Mouse (Mus musculus): ENCODE data around the gene Hmgcll1. TPM values are rescaled to one million over a fixed set of nuclear protein-coding genes. Genes with fewer than 3 reads are reported as not detected.

The Hmgcll1 gene
- polyA plus RNA-seq, 1 experiment from 2014 or later = 2.9 TPM

- no peak overlapping the region for H3K9ac ChIP-seq (ENCODE audit: low read depth, low read length)
- DNase-seq (ENCODE audit: low spot score) (peak; percentile 53), ATAC-seq (ENCODE audit: low read depth) (peak; percentile 41)
- no peaks in the 10 kb centered on the region for H3K36me3 ChIP-seq (ENCODE audit: control insufficient read depth, insufficient read depth, low read length)
- no peaks in the 10 kb centered on the region for H3K27me3 ChIP-seq (replicated peaks; ENCODE audit: control insufficient read depth, insufficient read depth, low read length)
- peaks cover 17% of the 10 kb centered on the region for H3K4me1 ChIP-seq (ENCODE audit: control insufficient read depth, insufficient read depth, low read length)
- no peak overlapping the region for H3K4me2 ChIP-seq (ENCODE audit: low read depth, low read length)
- 42% methylated on average over 9 of the region's 9 CpGs for WGBS
- no peaks in the 10 kb centered on the region for H3K9me3 ChIP-seq (ENCODE audit: control insufficient read depth, low read length)
- no peak overlapping the region for H3K4me3 ChIP-seq (ENCODE audit: low read depth, low read length)
- H3K27ac ChIP-seq (replicated peaks; ENCODE audit: low read depth, low read length) = no peak overlapping the region
Measured at GRCm38 (mm10) chr9:76038327-76039103, 23.9 kb downstream of the Hmgcll1 start.

GRCm38 (mm10) chr9:76039711-76040110, 25.1 kb downstream of the Hmgcll1 start:
- ATAC-seq (ENCODE audit: low read depth) = no peak
- H3K9me3 ChIP-seq (ENCODE audit: control insufficient read depth, low read length) = no peaks in the 10 kb centered on the region
- no peak overlapping the region for H3K9ac ChIP-seq (ENCODE audit: low read depth, low read length)
- H3K4me2 ChIP-seq (ENCODE audit: low read depth, low read length) = no peak overlapping the region
- H3K36me3 ChIP-seq (ENCODE audit: control insufficient read depth, insufficient read depth, low read length) = no peaks in the 10 kb centered on the region
- H3K4me3 ChIP-seq (ENCODE audit: low read depth, low read length) = no peak overlapping the region
- no peaks in the 10 kb centered on the region for H3K27me3 ChIP-seq (replicated peaks; ENCODE audit: control insufficient read depth, insufficient read depth, low read length)
- DNase-seq (ENCODE audit: low spot score) = no peak
- no peak overlapping the region for H3K27ac ChIP-seq (replicated peaks; ENCODE audit: low read depth, low read length)
- 67% methylated on average over 5 of the region's 5 CpGs for WGBS
- peaks cover 17% of the 10 kb centered on the region for H3K4me1 ChIP-seq (ENCODE audit: control insufficient read depth, insufficient read depth, low read length)

- 51% methylated on average over 5 of the region's 5 CpGs for WGBS
- Histone ChIP-seq H3K9ac (ENCODE audit: low read depth, low read length) (no peak overlapping the region), H3K27ac (replicated peaks; ENCODE audit: low read depth, low read length) (no peak overlapping the region), H3K36me3 (ENCODE audit: control insufficient read depth, insufficient read depth, low read length) (no peaks in the 10 kb centered on the region), H3K4me3 (ENCODE audit: low read depth, low read length) (no peak overlapping the region), H3K9me3 (ENCODE audit: control insufficient read depth, low read length) (no peaks in the 10 kb centered on the region), H3K27me3 (replicated peaks; ENCODE audit: control insufficient read depth, insufficient read depth, low read length) (no peaks in the 10 kb centered on the region), H3K4me1 (ENCODE audit: control insufficient read depth, insufficient read depth, low read length) (0 out of 2 replicates have a peak, but pooled peaks cover 6% of the 10 kb centered on the region), H3K4me2 (ENCODE audit: low read depth, low read length) (no peak overlapping the region)
- DNase-seq (ENCODE audit: low spot score) = peak; percentile 38
- ATAC-seq (ENCODE audit: low read depth) = 0 out of 2 replicates have a peak, but pooled peaks have one; percentile 30
Measured at GRCm38 (mm10) chr9:76043341-76043740, 28.7 kb downstream of the Hmgcll1 start.

- H3K27ac ChIP-seq (replicated peaks; ENCODE audit: low read depth, low read length) = no peak overlapping the region
- ATAC-seq (ENCODE audit: low read depth) = no peak
- no peak overlapping the region for H3K9ac ChIP-seq (ENCODE audit: low read depth, low read length)
- no peak overlapping the region for H3K4me3 ChIP-seq (ENCODE audit: low read depth, low read length)
- H3K4me2 ChIP-seq (ENCODE audit: low read depth, low read length) = no peak overlapping the region
- 0 out of 2 replicates have a peak, but pooled peaks cover 4% of the 10 kb centered on the region for H3K4me1 ChIP-seq (ENCODE audit: control insufficient read depth, insufficient read depth, low read length)
- no peaks in the 10 kb centered on the region for H3K27me3 ChIP-seq (replicated peaks; ENCODE audit: control insufficient read depth, insufficient read depth, low read length)
- no peak for DNase-seq (ENCODE audit: low spot score)
- no peaks in the 10 kb centered on the region for H3K36me3 ChIP-seq (ENCODE audit: control insufficient read depth, insufficient read depth, low read length)
- H3K9me3 ChIP-seq (ENCODE audit: control insufficient read depth, low read length) = no peaks in the 10 kb centered on the region
- 57% methylated on average over 3 of the region's 3 CpGs for WGBS
Measured at GRCm38 (mm10) chr9:76060935-76061334, 46.3 kb downstream of the Hmgcll1 start.

- H3K36me3 ChIP-seq (ENCODE audit: control insufficient read depth, insufficient read depth, low read length) = no peaks in the 10 kb centered on the region
- H3K4me2 ChIP-seq (ENCODE audit: low read depth, low read length) = no peak overlapping the region
- 0 out of 2 replicates have a peak overlapping the region, but pooled peaks have one; percentile 10 for H3K27ac ChIP-seq (replicated peaks; ENCODE audit: low read depth, low read length)
- H3K4me3 ChIP-seq (ENCODE audit: low read depth, low read length) = no peak overlapping the region
- ATAC-seq (ENCODE audit: low read depth) (no peak), DNase-seq (ENCODE audit: low spot score) (no peak)
- H3K4me1 ChIP-seq (ENCODE audit: control insufficient read depth, insufficient read depth, low read length) = 0 out of 2 replicates have a peak, but pooled peaks cover 4% of the 10 kb centered on the region
- no peaks in the 10 kb centered on the region for H3K27me3 ChIP-seq (replicated peaks; ENCODE audit: control insufficient read depth, insufficient read depth, low read length)
- no peak overlapping the region for H3K9ac ChIP-seq (ENCODE audit: low read depth, low read length)
- WGBS = 70% methylated on average over 4 of the region's 4 CpGs
- H3K9me3 ChIP-seq (ENCODE audit: control insufficient read depth, low read length) = no peaks in the 10 kb centered on the region
Measured at GRCm38 (mm10) chr9:76061492-76061891, 46.8 kb downstream of the Hmgcll1 start.

GRCm38 (mm10) chr9:76064164-76064563, 49.5 kb downstream of the Hmgcll1 start:
- Histone ChIP-seq H3K4me2 (ENCODE audit: low read depth, low read length) (no peak overlapping the region), H3K27me3 (replicated peaks; ENCODE audit: control insufficient read depth, insufficient read depth, low read length) (no peaks in the 10 kb centered on the region), H3K9ac (ENCODE audit: low read depth, low read length) (no peak overlapping the region), H3K36me3 (ENCODE audit: control insufficient read depth, insufficient read depth, low read length) (no peaks in the 10 kb centered on the region), H3K4me3 (ENCODE audit: low read depth, low read length) (no peak overlapping the region), H3K9me3 (ENCODE audit: control insufficient read depth, low read length) (no peaks in the 10 kb centered on the region), H3K4me1 (ENCODE audit: control insufficient read depth, insufficient read depth, low read length) (0 out of 2 replicates have a peak, but pooled peaks cover 4% of the 10 kb centered on the region), H3K27ac (replicated peaks; ENCODE audit: low read depth, low read length) (no peak overlapping the region)
- 59% methylated on average over 2 of the region's 2 CpGs for WGBS
- DNase-seq (ENCODE audit: low spot score) = no peak
- ATAC-seq (ENCODE audit: low read depth) = no peak

- Histone ChIP-seq H3K9me3 (ENCODE audit: control insufficient read depth, low read length) (no peaks in the 10 kb centered on the region), H3K27ac (replicated peaks; ENCODE audit: low read depth, low read length) (no peak overlapping the region), H3K4me2 (ENCODE audit: low read depth, low read length) (no peak overlapping the region), H3K36me3 (ENCODE audit: control insufficient read depth, insufficient read depth, low read length) (no peaks in the 10 kb centered on the region), H3K4me3 (ENCODE audit: low read depth, low read length) (no peak overlapping the region), H3K27me3 (replicated peaks; ENCODE audit: control insufficient read depth, insufficient read depth, low read length) (no peaks in the 10 kb centered on the region), H3K4me1 (ENCODE audit: control insufficient read depth, insufficient read depth, low read length) (no peaks in the 10 kb centered on the region; the same call in 1 of the 2 replicates), H3K9ac (ENCODE audit: low read depth, low read length) (no peak overlapping the region)
- no peak for ATAC-seq (ENCODE audit: low read depth)
- 52% methylated on average over 2 of the region's 2 CpGs for WGBS
- DNase-seq (ENCODE audit: low spot score) = no peak
Measured at GRCm38 (mm10) chr9:76091561-76091960, 76.9 kb downstream of the Hmgcll1 start.

GRCm38 (mm10) chr9:76097221-76097620, 82.6 kb downstream of the Hmgcll1 start:
- Histone ChIP-seq H3K27me3 (replicated peaks; ENCODE audit: control insufficient read depth, insufficient read depth, low read length) (no peaks in the 10 kb centered on the region), H3K4me3 (ENCODE audit: low read depth, low read length) (no peak overlapping the region), H3K27ac (replicated peaks; ENCODE audit: low read depth, low read length) (no peak overlapping the region), H3K9me3 (ENCODE audit: control insufficient read depth, low read length) (no peaks in the 10 kb centered on the region), H3K9ac (ENCODE audit: low read depth, low read length) (no peak overlapping the region), H3K4me2 (ENCODE audit: low read depth, low read length) (no peak overlapping the region), H3K36me3 (ENCODE audit: control insufficient read depth, insufficient read depth, low read length) (no peaks in the 10 kb centered on the region), H3K4me1 (ENCODE audit: control insufficient read depth, insufficient read depth, low read length) (no peaks in the 10 kb centered on the region)
- DNase-seq (ENCODE audit: low spot score) (no peak), ATAC-seq (ENCODE audit: low read depth) (no peak)
- WGBS = 62% methylated on average over 5 of the region's 5 CpGs

GRCm38 (mm10) chr9:76099981-76100380, 85.3 kb downstream of the Hmgcll1 start:
- H3K4me2 ChIP-seq (ENCODE audit: low read depth, low read length) = no peak overlapping the region
- no peaks in the 10 kb centered on the region for H3K9me3 ChIP-seq (ENCODE audit: control insufficient read depth, low read length)
- ATAC-seq (ENCODE audit: low read depth) (no peak), DNase-seq (ENCODE audit: low spot score) (no peak)
- H3K27ac ChIP-seq (replicated peaks; ENCODE audit: low read depth, low read length) = no peak overlapping the region
- whole genome bisulfite sequencing = 76% methylated on average over 3 of the region's 3 CpGs
- H3K4me3 ChIP-seq (ENCODE audit: low read depth, low read length) = no peak overlapping the region
- no peaks in the 10 kb centered on the region for H3K27me3 ChIP-seq (replicated peaks; ENCODE audit: control insufficient read depth, insufficient read depth, low read length)
- no peaks in the 10 kb centered on the region for H3K4me1 ChIP-seq (ENCODE audit: control insufficient read depth, insufficient read depth, low read length)
- no peak overlapping the region for H3K9ac ChIP-seq (ENCODE audit: low read depth, low read length)
- no peaks in the 10 kb centered on the region for H3K36me3 ChIP-seq (ENCODE audit: control insufficient read depth, insufficient read depth, low read length)

All from embryonic facial prominence, embryonic 14.5 days (tissue).